Mouse (Mus musculus): Measurements from ENCODE around the gene Smco3. TPM values are rescaled to one million over a fixed set of nuclear protein-coding genes. Genes with fewer than 3 reads are reported as not detected.

The Smco3 gene
- not detected for polyA plus RNA-seq (2015; fragmentation: Illumina TruSeq; extraction: RNeasy Lipid Tissue Mini Kit (QIAGEN cat#74804); ENCODE audit: insufficient read depth, low replicate concordance)

DNA sequence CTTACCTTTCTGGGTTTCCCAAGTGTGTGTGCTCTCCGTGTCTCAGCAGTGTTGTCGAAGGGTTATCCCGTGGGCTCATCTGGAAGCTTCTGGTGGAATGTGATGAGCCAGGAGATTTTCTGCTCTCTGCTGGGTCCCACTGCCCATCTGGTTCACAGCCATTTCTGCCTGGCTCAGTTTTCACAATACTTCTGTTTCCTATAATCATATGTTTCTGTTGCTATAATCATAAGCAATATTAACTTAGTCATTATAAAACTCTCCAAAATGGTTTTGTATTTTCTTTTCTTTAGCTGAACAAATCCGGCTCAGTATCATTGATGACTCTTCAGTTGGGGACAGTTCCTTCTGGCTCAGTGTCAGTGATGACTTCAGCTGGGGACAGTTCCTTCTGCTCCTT, at the start of gene Smco3:
Gene Smco3 (minus strand): TSS at position 101 of the 400 bp plus-strand sequence.

DNA sequence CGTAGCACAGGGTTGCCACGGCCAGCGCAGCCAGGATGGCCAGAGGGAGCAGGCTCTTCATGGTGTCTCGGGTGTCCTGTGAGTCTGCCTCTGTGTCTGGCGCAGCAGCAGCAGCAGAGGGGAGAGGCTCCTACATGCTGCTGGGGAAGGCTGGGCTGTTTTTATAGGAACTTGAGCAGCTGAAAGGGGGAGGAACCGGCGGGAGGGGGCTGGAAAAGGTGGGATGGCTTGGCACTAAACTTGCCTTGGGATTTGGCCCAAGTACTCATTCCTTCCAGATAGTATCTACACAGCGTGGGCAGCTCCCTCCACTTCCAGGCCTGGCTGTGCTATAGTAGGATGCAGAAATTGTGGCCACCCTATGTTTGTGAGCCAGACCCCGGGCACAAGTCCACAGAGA, 40.4 kb upstream of the Smco3 start, which contains the start of gene Mgp:
Gene Mgp (minus strand): TSS at position 154 of the 400 bp plus-strand sequence.

DNA sequence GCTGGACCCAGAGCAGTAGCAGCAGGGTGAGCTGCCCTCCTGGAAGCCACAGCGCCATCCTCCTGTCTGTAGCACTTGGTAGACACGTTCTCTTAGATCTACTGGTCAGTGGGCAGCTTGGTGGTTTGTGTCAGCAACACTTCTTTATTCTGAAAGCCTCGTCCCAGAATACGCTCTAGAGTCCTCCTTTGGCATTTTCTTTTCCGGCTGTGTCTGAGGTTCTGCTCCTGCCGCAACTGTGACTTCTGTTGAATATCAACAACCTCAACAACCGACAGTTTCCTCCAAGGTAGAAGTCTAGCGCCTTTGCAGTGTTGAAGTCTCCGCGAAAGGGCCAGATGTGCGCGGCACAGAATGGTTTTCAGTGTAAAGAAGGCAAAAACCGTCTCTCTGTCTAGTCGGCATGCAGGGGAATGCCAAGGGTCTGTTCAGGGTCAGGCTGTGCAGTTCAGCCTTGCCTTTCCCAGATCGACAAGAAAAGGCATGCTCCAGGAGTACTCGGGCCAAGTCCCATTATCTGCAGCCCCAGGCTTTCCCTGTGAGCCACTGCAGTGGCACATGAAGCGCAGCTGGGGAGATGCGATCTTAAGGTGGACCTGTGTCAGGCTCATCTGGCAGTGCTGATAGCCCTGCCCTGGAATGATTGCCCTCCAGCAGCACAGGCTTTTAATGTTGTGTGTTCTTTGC, 22.1 kb upstream of the Smco3 start, which contains the start of gene Art4:
Gene Art4 (minus strand): TSS at position 548 of the 687 bp plus-strand sequence.

DNA sequence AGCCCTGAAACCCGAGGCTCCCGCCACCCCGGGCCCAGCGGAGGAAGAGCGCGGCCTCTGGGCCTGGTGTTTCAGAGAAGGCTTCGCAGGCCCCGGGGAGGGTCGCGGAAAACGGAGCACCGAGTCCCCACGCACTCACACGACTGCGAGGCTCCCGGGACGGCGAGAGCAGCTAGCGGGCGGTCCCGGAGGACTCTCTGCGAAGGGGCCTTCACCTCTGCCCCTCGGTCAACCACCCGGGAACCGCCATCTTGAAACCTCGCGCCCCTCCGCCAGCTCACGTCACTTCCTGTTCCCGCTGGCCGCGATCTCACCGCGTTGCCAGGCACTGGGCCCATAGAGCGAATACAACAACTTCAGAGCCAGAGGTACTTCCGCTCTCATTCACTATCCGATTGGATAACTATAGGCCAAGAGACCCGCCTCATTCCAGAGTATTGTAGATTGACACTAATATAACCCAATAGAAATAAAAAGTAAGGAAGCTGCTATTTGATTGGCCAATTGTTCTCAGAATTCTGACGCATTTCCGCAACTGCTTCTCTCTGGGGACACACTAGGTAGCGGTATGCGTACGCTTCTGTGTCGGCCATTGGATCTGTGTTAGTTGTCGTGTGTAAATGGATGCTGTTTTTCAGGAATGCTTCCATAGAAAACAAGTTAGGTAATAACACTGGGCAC, 7.2 kb downstream of the Smco3 start, which contains the start of gene Wbp11:
Gene Wbp11 (minus strand): TSS at position 353 of the 681 bp plus-strand sequence.

DNA sequence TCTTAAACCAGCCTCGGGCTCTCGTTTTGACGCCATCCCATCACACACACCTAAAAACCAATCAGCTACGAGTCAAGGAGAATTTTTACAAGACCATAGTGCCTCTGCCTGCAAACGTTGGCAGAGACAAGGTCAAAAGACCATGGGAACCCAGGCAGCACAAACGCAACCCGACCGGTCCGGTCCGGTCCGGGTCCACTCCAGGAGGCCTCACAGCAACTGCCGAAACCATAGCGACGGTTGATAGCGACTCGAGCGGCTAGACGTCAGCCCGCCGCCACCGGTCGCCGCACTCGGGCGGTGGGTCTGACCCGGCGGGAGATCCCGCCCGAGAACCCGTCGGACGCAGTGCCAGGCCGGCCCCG, 7.8 kb downstream of the Smco3 start, which contains the start of gene BC049715:
Gene BC049715 (plus strand): TSS at position 111 of the 365 bp plus-strand sequence.

DNA sequence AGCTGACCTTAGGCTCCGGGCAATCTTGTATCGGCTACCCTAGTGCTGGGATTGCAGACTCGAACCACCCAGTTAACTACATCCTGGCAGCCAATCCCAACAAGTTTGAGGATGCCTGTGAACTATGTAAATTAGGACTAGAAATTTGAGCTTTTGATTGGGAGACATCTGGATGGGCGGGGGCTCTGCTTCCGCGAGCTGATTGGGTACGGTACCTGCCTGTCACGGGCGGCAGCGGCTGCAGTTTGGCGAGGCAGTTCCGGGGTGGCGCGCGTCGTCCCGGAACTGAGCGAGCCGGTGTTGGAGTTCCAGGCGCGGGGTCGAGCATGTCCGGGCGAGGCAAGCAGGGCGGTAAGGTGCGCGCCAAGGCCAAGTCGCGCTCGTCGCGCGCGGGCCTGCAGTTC, 27.2 kb downstream of the Smco3 start, which contains the start of gene H2afj:
Gene H2afj (plus strand): TSS at position 231 of the 404 bp plus-strand sequence.

DNA sequence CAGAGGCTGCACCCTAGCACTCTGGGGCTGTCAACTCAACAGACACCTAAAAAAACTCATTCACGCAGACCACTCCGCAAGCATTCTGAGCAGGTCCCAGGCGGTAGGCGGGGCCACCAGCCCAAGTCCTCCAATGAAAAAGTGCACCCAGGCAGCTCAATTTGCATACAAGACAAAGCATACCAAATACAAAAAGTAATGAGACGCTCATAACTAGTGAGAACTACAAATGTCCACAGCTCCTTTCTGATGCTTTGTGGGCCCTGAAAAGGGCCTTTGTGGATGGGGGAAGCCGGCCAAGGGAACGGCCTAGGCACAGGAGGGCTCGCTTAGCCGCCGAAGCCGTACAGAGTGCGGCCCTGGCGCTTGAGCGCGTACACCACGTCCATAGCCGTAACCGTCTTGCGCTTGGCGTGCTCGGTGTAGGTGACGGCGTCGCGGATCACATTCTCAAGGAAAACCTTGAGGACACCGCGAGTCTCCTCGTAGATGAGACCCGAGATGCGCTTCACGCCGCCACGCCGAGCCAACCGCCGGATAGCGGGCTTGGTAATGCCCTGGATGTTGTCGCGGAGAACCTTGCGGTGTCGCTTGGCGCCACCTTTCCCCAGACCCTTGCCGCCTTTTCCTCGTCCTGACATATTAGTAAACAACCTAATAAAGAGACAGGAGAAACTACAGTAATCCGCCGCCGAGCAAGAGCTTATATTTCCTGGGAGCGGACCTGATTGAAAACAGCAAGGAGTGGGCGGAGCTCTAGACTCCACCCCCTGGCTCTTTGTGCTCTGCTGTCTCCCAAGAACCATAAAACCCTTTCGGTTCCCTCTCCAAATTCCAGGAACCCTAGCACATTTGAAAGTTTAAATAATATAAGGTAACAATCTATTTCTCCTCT, 31.3 kb downstream of the Smco3 start, which contains the start of gene Hist4h4:
Gene Hist4h4 (minus strand): TSS at position 677 of the 895 bp plus-strand sequence.

DNA sequence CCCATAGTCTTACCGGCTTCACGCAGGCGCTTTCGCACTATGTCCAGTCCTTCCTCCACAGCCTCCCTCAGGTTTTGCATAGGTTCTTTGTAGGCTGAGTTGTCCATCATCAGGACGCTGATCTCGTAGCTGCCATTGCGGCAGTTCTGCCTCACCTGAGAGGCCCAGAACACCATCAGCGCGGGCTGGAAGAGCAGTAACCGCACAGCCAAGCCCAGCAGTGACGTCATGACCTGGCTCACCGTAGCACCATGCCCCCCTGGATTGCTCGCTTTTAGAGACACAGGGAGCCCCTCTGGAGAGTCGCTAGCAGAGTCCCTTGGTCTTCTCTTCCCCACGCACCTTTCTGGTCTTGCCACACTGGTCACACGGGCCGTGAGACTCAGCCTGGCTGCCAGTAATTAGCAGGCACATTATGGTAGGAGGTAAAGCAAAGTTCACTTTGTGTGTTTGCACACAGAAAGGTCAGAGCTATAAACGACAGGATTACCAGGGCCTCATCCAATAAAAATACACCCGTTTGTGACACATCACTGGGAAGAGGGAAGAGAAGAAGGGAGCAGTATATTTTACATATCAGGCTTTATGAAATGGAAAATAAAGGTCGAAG, 53.8 kb downstream of the Smco3 start, which contains the start of gene Gucy2c:
Gene Gucy2c (minus strand): TSS at position 389 of the 610 bp plus-strand sequence.

Other genes starting within 250 kb of the Smco3 start
- 304 TPM for gene Plbd1, start 173.5 kb downstream of the Smco3 start, polyA plus RNA-seq (2015; fragmentation: Illumina TruSeq; extraction: RNeasy Lipid Tissue Mini Kit (QIAGEN cat#74804); ENCODE audit: insufficient read depth, low replicate concordance)
- gene Gucy2c, start 53.7 kb downstream of the Smco3 start, polyA plus RNA-seq (2015; fragmentation: Illumina TruSeq; extraction: RNeasy Lipid Tissue Mini Kit (QIAGEN cat#74804); ENCODE audit: insufficient read depth, low replicate concordance), result 0.39 TPM
- gene Hist4h4, start 31.0 kb downstream of the Smco3 start, polyA plus RNA-seq (2015; fragmentation: Illumina TruSeq; extraction: RNeasy Lipid Tissue Mini Kit (QIAGEN cat#74804); ENCODE audit: insufficient read depth, low replicate concordance), result 0.28 TPM
- 22.0 TPM for gene H2afj, start 27.2 kb downstream of the Smco3 start, polyA plus RNA-seq (2015; fragmentation: Illumina TruSeq; extraction: RNeasy Lipid Tissue Mini Kit (QIAGEN cat#74804); ENCODE audit: insufficient read depth, low replicate concordance)
- gene BC049715, start 7.8 kb downstream of the Smco3 start, polyA plus RNA-seq (2015; fragmentation: Illumina TruSeq; extraction: RNeasy Lipid Tissue Mini Kit (QIAGEN cat#74804); ENCODE audit: insufficient read depth, low replicate concordance), result 2.9 TPM
- gene Wbp11, start 7.2 kb downstream of the Smco3 start, polyA plus RNA-seq (2015; fragmentation: Illumina TruSeq; extraction: RNeasy Lipid Tissue Mini Kit (QIAGEN cat#74804); ENCODE audit: insufficient read depth, low replicate concordance), result 73.6 TPM
- gene Art4, start 22.3 kb upstream of the Smco3 start, polyA plus RNA-seq (2015; fragmentation: Illumina TruSeq; extraction: RNeasy Lipid Tissue Mini Kit (QIAGEN cat#74804); ENCODE audit: insufficient read depth, low replicate concordance), result 8.5 TPM
- gene Mgp, start 40.4 kb upstream of the Smco3 start, polyA plus RNA-seq (2015; fragmentation: Illumina TruSeq; extraction: RNeasy Lipid Tissue Mini Kit (QIAGEN cat#74804); ENCODE audit: insufficient read depth, low replicate concordance), result 31.9 TPM
- gene Erp27, start 86.7 kb upstream of the Smco3 start, polyA plus RNA-seq (2015; fragmentation: Illumina TruSeq; extraction: RNeasy Lipid Tissue Mini Kit (QIAGEN cat#74804); ENCODE audit: insufficient read depth, low replicate concordance), result 8.9 TPM
- not detected for gene Pde6h, start 88.4 kb upstream of the Smco3 start, polyA plus RNA-seq (2015; fragmentation: Illumina TruSeq; extraction: RNeasy Lipid Tissue Mini Kit (QIAGEN cat#74804); ENCODE audit: insufficient read depth, low replicate concordance)
- gene Arhgdib, start 106.4 kb upstream of the Smco3 start, polyA plus RNA-seq (2015; fragmentation: Illumina TruSeq; extraction: RNeasy Lipid Tissue Mini Kit (QIAGEN cat#74804); ENCODE audit: insufficient read depth, low replicate concordance), result 1,348 TPM